Mouse (Mus musculus) kidney, adult 18-20 months (tissue): ENCODE data around the gene Gm10037.

ENCODE experiments used
- DNase-seq: peaks from one replicate; pipeline ENCODE4 v3.0.0; 2021

The Gm10037 gene

DNA sequence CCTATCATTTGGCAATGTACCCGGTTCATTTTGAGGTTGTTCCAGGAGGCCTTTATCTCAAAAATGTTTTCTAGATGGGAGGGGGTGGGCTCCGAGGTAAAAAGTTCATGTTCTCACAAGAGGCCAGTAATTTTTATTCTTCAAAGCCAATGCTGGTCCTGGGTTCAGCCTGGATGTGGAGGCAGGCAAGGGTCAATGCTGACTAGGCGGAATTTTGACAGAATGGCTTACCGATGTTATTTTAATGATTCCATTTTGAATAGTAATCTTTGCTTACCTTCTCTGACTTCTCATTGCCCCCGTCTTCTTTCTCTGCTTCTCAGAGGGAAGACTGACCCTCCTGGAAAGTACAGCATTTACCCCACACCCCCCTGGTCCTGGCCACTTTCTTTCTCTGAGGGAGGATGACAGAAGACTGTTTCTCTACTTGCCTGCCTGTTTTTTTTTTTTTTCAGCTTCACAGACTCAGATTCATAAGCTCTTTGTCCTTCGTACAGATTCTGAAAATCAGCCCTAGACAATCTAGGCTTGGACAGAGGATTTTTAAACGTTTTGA lies 45.9 kb downstream of the Gm10037 start:
- no peak for DNase-seq

DNA sequence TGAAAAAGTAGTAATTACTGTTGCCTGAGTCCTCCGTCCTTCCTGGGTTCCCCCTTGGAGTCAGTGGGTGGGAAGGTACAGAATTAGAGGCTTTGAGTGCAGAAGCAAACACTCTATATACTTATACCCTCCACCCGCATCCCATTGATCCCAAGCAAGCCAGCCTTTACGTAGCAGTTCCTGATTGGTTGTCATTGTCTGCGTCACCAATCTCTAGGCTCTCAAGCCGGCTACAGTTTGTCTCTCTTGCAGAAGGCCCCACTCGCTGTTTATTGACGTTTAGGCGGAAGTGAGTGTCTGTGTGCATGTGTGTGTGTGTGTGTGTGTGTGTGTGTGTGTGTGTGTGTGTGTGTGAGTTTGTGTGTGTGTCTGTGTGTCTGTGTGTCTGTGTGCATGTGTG lies 53.1 kb downstream of the Gm10037 start:
- no peak for DNase-seq
